Mouse (Mus musculus): ENCODE data around the gene Apba2.

Apba2 gene

GRCm38 (mm10) chr7:64501536-64502270 lies at the start of gene Apba2:
TSS of gene Apba2 (plus strand) at chr7:64501706.
- no peak for DNase-seq (ENCODE audit: low spot score)

- DNase-seq (ENCODE audit: low spot score), result no peak
Measured at GRCm38 (mm10) chr7:64451861-64452382, 49.6 kb upstream of the Apba2 start.

GRCm38 (mm10) chr7:64452471-64453222 lies 48.9 kb upstream of the Apba2 start:
- no peak for DNase-seq (ENCODE audit: low spot score)

DNA sequence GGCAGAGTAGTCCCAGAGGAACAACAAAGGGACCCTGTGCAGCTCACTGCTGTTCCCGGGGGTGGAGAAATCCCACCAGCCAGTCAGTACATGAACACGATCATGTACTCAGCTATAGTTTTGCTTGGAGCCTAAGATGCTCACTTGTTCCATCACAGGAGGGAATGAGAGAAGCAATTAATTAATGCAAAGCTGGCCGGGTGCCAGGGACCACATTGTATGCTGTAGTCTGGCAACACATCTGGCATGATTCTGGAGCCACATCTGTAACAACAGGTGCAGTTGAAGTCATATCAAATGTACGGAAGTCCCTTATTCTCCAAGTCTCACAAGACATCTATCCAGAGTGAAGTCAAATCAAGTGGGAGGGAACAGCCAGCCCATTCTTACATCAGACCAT lies 45.3 kb upstream of the Apba2 start:
- DNase-seq (ENCODE audit: low spot score), result no peak

DNA sequence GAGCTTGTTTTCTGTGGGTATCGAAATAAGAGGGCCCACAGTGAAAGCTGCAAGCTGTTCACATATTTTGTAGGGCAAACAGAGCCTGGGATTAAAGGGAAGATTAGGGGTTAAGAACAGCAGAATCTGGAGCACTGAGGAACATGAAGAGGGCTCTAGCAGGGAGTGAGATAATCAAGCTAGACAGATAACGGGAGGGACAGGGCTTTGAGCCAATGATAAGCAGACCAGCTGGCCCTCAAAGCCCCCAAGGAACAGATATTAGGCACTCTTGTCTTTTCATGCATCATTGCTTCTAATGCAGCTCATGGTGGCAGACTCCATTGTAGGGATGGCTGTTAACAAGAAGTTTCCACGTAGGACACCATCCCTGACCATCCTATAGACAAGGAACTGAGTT lies 44.8 kb upstream of the Apba2 start:
- no peak for DNase-seq (ENCODE audit: low spot score)

GRCm38 (mm10) chr7:64457811-64458210 lies 43.7 kb upstream of the Apba2 start:
- DNase-seq (ENCODE audit: low spot score), result no peak

DNA sequence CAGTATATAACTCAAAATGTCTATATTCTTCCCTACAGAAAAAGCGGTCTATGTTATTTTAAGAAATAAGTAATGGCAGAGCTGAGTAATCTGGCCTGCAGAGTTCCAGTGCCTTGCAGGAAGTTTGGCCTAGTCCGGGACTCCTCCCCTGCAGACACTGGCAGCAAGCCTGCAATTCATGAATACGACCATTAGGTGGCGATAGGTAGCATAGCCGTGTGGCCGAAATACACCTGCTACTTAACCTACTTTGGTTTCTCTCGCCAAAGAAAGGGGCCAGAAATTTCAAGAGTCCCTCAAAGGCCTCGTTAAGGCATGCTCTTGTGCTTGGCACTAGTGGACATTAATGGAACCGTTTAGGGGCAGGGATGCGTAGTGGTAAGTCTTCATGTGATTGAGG lies 4.1 kb upstream of the Apba2 start:
- no peak for DNase-seq (ENCODE audit: low spot score)

GRCm38 (mm10) chr7:64502271-64503180 lies 1.0 kb downstream of the Apba2 start:
- no peak for DNase-seq (ENCODE audit: low spot score)

GRCm38 (mm10) chr7:64503641-64504040 lies 2.1 kb downstream of the Apba2 start:
- no peak for DNase-seq (ENCODE audit: low spot score)

DNA sequence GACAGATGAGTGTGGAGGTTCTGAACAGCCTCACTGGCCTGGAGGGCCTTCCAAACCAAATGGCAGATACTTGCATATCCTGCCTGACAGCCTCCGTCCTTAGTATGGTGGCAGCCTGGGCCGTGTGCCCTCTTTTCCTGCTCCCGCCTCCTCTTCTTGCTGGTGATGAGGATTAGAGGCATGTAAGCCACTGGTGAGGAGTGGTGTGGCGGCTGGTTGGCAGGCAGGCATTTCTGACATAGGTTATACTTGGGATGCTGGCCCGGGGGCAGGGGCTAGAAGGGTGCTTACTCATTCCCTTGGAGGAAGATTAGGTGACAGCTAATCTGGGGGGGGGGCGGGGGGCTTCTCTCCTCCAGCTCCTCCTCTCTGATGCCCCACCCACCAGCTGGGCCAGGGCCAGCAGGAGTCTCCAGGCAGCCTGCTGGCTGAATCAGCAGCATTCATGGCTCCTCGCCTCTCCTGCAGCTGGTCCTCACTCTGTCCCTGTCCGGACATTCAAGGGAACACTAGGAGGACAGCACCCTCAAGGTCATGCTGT lies 3.3 kb downstream of the Apba2 start:
- no peak for DNase-seq (ENCODE audit: low spot score)

DNA sequence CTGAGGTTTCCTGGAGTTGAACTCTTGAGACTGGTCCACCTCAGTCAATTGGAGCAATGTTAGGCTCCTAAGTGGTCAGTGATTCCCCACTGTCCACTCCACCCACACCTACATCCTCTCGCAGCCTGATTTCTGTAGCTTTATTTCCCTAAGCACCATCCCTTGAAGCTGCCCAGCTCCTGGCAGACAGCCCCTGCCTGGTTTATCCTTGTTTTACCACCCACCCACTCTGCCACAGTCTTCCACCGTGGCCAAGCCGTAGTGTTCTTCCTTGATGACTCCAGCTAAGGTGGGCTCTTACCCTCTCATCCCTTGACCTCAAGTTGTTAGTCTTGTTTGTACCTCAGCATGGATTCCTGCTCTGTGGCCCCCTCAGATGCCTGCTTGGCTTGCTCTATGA lies 4.1 kb downstream of the Apba2 start:
- DNase-seq (ENCODE audit: low spot score), result no peak

GRCm38 (mm10) chr7:64508826-64509225 lies 7.3 kb downstream of the Apba2 start:
- no peak for DNase-seq (ENCODE audit: low spot score)

DNA sequence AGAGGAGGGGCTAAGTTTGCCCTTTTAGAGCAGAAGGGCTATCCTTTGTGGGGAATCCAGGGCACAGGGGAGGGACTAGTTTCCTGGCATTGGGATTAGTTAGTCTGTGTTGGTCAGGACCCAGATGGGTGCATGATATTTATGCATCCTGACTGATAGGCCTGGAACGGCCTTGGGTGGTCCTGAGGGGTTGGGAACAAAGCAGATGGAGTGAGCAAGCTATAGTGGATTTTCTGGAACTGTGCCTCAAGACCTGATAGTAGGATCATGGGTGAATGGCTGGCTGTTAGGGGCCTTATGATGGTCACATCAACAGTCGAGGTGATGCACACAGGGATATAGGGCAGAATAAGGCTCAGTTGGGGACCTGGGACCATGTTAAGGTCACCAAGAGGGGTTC lies 8.4 kb downstream of the Apba2 start:
- no peak for DNase-seq (ENCODE audit: low spot score)

- no peak for DNase-seq (ENCODE audit: low spot score)
Measured at GRCm38 (mm10) chr7:64510526-64511210, 9.2 kb downstream of the Apba2 start.

DNA sequence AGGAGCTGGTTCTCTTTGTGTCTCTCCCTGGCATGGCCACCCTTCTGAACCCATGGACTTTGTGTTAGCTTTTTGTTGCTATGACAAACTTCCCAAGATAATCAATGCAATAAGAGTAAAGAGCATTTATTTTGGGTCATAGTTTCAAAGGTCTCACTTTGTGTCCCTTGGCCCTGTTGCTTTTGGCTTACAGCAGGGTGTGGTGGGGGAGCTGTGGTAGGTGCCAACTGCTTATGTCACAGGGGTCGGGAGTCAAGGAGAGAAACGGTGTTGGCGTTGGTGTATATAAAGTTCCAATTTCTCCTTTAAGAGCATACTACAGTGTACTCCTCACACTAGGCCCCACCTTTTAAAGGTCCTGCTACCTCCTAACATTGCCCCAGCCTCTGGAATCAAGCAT lies 12.1 kb downstream of the Apba2 start:
- DNase-seq (ENCODE audit: low spot score), result no peak

- DNase-seq (ENCODE audit: low spot score), result no peak
Measured at GRCm38 (mm10) chr7:64515280-64515679, 13.8 kb downstream of the Apba2 start.

- no peak for DNase-seq (ENCODE audit: low spot score)
Measured at GRCm38 (mm10) chr7:64515891-64516290, 14.4 kb downstream of the Apba2 start.

DNA sequence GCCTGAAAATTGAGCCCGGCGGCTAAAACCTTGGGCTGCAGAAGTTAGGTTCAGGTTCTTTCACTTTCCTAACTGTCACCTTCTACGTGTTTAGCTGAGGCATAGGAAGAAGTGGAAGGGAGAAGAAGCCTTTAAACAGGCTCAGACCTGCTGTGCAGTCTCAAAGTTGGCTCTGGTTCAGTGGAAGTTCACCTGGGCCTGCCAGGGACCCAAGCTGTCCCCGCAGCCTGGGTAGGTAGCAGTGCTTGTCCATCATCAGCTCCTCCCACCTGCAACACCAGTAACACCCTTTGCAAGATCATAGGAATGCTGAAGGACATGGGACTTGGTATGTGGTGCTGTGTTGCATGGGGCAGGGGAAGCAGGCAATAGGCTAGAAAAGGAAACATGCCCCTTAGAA lies 17.6 kb downstream of the Apba2 start:
- DNase-seq (ENCODE audit: low spot score), result no peak

DNA sequence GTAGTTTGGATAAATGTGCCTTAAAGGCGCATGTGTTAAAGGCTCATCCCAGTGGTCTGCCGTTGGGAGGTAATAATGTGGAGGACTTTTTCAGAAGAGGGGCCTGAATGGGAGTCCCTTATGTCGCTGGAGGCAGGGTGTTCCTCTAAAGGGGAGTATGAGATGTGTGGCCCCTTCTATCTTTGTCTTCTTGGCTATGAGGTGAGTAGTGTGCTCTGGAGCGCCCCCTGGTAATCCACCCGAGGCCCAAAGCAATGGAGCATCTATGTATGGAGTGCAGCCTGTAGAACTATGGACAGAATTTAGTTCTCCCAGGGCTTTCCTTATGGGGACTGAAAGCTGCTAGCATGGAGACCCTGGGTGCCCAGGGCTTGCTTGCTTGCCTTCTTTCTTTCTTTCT lies 18.0 kb downstream of the Apba2 start:
- no peak for DNase-seq (ENCODE audit: low spot score)

GRCm38 (mm10) chr7:64521695-64522408 lies 20.3 kb downstream of the Apba2 start:
- DNase-seq (ENCODE audit: low spot score), result no peak

- no peak for DNase-seq (ENCODE audit: low spot score)
Measured at GRCm38 (mm10) chr7:64522409-64522730, 20.9 kb downstream of the Apba2 start.
